Mouse (Mus musculus) midbrain, postnatal 0 days (tissue): Measurements from ENCODE around the gene Gse1. TPM values are rescaled to one million over a fixed set of nuclear protein-coding genes. Genes with fewer than 3 reads are reported as not detected.

Experiments
- ATAC-seq: fragments of 200-750 bp; cut with Nextera tagmentation; 2 replicates; pipeline ENCODE4 v1.8.0; 2017; ENCODE audit warnings: moderate number of reproducible peaks, mild to moderate bottlenecking, moderate TSS enrichment, moderate library complexity; ENCODE audit not compliant: low FRiP score
- DNase-seq: peaks from one replicate; pipeline ENCODE4 v3.0.0-alpha.2; 2015; ENCODE audit warnings: low spot score
- H3K27ac ChIP-seq: fragments of 300-500 bp; sonication (generic); 2 replicates; pipeline ENCODE4 v1.5.1; 2014; ENCODE audit warnings: low read depth, mild to moderate bottlenecking, low read length, mixed read lengths
- H3K27me3 ChIP-seq: fragments of 300-500 bp; sonication (generic); 2 replicates; pipeline ENCODE4 v1.6.1; 2014; ENCODE audit warnings: low read length, control low read depth, mixed read lengths; ENCODE audit not compliant: insufficient read depth
- H3K36me3 ChIP-seq: fragments of 300-500 bp; sonication (generic); 2 replicates; pipeline ENCODE4 v1.6.1; 2014; ENCODE audit warnings: low read length, control low read depth, mixed read lengths; ENCODE audit not compliant: insufficient read depth
- H3K4me1 ChIP-seq: fragments of 300-500 bp; sonication (generic); 2 replicates; pipeline ENCODE4 v1.6.1; 2014; ENCODE audit warnings: mild to moderate bottlenecking, control low read depth, antibody characterized with exemption, low read length, mixed read lengths; ENCODE audit not compliant: insufficient read depth
- H3K4me2 ChIP-seq: fragments of 300-500 bp; sonication (generic); 2 replicates; pipeline ENCODE4 v1.6.1; 2014; ENCODE audit warnings: low read depth, mild to moderate bottlenecking, low read length, mixed read lengths; ENCODE audit not compliant: poor library complexity, severe bottlenecking
- H3K4me3 ChIP-seq: fragments of 300-500 bp; sonication (generic); 2 replicates; pipeline ENCODE4 v1.5.1; 2014; ENCODE audit warnings: low read depth, mild to moderate bottlenecking, low read length, moderate library complexity
- H3K9ac ChIP-seq: fragments of 300-500 bp; sonication (generic); replicated peaks from 2 replicates; pipeline ENCODE4 v1.6.1; 2014; ENCODE audit warnings: mild to moderate bottlenecking, low read length, moderate library complexity, mixed read lengths; ENCODE audit not compliant: poor library complexity, severe bottlenecking
- H3K9me3 ChIP-seq: fragments of 300-500 bp; sonication (generic); 2 replicates; pipeline ENCODE4 v1.6.1; 2016; ENCODE audit warnings: low read length, control low read depth
- CTCF ChIP-seq: IDR thresholded peaks from 2 replicates; pipeline ENCODE4 v1.5.1; 2016; ENCODE audit warnings: antibody characterized with exemption, mild to moderate bottlenecking
- WGBS: fragments of 180-500 bp; shearing (Covaris S2); extraction: QIAGEN DNeasy Blood & Tissue Kit; methylation state at CpG from one replicate; pipeline ENCODE4 v1.1.7; 2014; 5-methylcytosine and 5-hydroxymethylcytosine counted together
- polyA plus RNA-seq: library from polyadenylated mRNA; unstranded; fragments of >200 nt; fragmentation: Nextera tagmentation; extraction: Ambion mirVana; gene quantifications from 2 replicates; pipeline ENCODE4 v1.2.1, GENCODE M21; 2015
- total RNA-seq: library from RNA; depleted of rRNA; stranded (reverse); fragments of >200 nt; gene quantifications from 2 replicates; pipeline ENCODE4 v1.2.3, GENCODE M21; 2014

Gse1 gene
- total and polyA plus RNA-seq, 2 experiments from 2014 or later, result 12.4 to 51.3 TPM

DNA sequence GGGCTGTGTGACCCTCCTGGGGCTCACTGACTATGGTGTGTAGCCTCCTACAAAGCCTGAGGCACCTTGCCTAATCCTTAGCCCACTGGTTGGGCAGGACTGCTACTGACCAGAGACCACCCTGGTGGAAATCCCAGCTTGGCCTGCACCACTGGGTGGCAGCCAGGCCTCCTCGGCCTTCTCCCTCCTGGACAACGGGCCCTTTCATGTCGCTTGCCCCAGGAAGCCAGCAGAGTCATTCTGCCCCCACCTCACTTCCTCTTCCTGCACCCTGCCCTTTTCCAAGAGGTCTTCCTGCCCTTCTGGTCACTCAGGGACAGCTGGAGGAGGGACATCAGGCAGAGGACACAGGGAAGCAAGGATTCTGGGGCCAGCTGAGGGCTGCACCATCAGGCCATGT is 96.3 kb downstream of the Gse1 start:
- Histone ChIP-seq H3K36me3 (no peaks in the 10 kb centered on the region), H3K4me3 (no peak overlapping the region), H3K4me1 (peaks cover 17% of the 10 kb centered on the region), H3K27ac (no peak overlapping the region), H3K9me3 (no peaks in the 10 kb centered on the region), H3K4me2 (no peak overlapping the region), H3K9ac (no peak overlapping the region), H3K27me3 (no peaks in the 10 kb centered on the region)
- no peak for TF ChIP-seq CTCF
- ATAC-seq, result no peak
- WGBS, result 49% methylated on average over 3 of the region's 3 CpGs
- no peak for DNase-seq

- Histone ChIP-seq H3K4me1 (peaks cover 18% of the 10 kb centered on the region), H3K9ac (no peak overlapping the region), H3K36me3 (no peaks in the 10 kb centered on the region), H3K4me2 (no peak overlapping the region), H3K27ac (no peak overlapping the region), H3K9me3 (no peaks in the 10 kb centered on the region), H3K4me3 (no peak overlapping the region), H3K27me3 (no peaks in the 10 kb centered on the region)
- 67% methylated on average over 5 of the region's 5 CpGs for WGBS
- DNase-seq (no peak), ATAC-seq (no peak)
- no peak for TF ChIP-seq CTCF
Measured at GRCm38 (mm10) chr8:120325172-120325767, 97.0 kb downstream of the Gse1 start.

GRCm38 (mm10) chr8:120327131-120327554 is 98.9 kb downstream of the Gse1 start:
- TF ChIP-seq CTCF, result peak; percentile 63
- Histone ChIP-seq H3K36me3 (no peaks in the 10 kb centered on the region), H3K9ac (no peak overlapping the region), H3K4me1 (peaks cover 18% of the 10 kb centered on the region), H3K4me3 (no peak overlapping the region), H3K27ac (no peak overlapping the region), H3K27me3 (no peaks in the 10 kb centered on the region), H3K4me2 (no peak overlapping the region), H3K9me3 (no peaks in the 10 kb centered on the region)
- WGBS, result 59% methylated on average over 3 of the region's 3 CpGs
- ATAC-seq (no peak), DNase-seq (no peak)

DNA sequence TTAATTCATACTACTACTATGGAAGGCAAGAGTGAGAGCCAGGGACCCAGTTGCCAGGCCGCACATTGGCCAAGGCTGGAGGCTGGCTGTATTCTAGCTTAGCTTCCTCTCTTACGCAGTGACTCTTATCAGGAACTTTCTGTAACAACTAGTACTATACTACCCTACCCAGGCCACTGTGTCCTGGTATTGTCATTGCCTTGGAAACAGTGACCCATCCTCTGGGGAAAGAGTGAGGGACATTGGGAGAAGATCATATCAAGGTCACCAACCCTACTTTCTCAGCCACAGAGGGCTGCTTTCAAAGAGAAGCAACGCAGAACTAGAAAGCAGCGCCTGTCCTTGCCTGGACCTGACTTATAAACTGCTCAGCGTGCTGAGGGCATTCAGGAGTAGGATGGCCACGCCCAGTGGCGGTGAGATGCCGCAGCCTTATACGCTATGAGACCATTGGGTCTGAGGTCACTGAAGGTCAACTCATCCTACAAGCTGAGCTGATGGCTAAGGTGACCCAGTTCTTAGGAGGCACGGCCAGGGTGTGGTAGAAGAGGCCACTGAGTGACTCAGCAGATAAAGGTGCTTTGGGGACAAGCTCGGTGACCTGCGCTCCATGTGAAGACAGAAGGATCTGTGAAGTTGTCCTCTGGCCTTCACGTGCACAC is 100.2 kb downstream of the Gse1 start:
- Histone ChIP-seq H3K9ac (no peak overlapping the region), H3K4me1 (peaks cover 10% of the 10 kb centered on the region), H3K4me2 (no peak overlapping the region), H3K27me3 (no peaks in the 10 kb centered on the region), H3K4me3 (no peak overlapping the region), H3K36me3 (no peaks in the 10 kb centered on the region), H3K27ac (no peak overlapping the region), H3K9me3 (no peaks in the 10 kb centered on the region)
- DNase-seq (no peak), ATAC-seq (no peak)
- TF ChIP-seq CTCF, result no peak
- 92% methylated on average over 13 of the region's 13 CpGs for WGBS

- no peak for TF ChIP-seq CTCF
- peak; percentile 64 for DNase-seq
- WGBS, result 72% methylated on average over 11 of the region's 11 CpGs
Measured at GRCm38 (mm10) chr8:120329030-120329748, 100.9 kb downstream of the Gse1 start.

GRCm38 (mm10) chr8:120331027-120331426 is 102.8 kb downstream of the Gse1 start:
- Histone ChIP-seq H3K4me3 (no peak overlapping the region), H3K36me3 (no peaks in the 10 kb centered on the region), H3K4me2 (no peak overlapping the region), H3K27me3 (no peaks in the 10 kb centered on the region), H3K9me3 (no peaks in the 10 kb centered on the region), H3K4me1 (peaks cover 20% of the 10 kb centered on the region), H3K9ac (no peak overlapping the region), H3K27ac (no peak overlapping the region)
- ATAC-seq (no peak), DNase-seq (no peak)
- 84% methylated on average over 7 of the region's 7 CpGs for WGBS
- no peak for TF ChIP-seq CTCF

More at GRCm38 (mm10) chr8:120329030-120329748, 100.9 kb downstream of the Gse1 start:
- ATAC-seq, result 0 out of 2 replicates have a peak, but pooled peaks have one; percentile 38
- Histone ChIP-seq H3K4me3 (no peak overlapping the region), H3K4me2 (no peak overlapping the region), H3K27me3 (no peaks in the 10 kb centered on the region), H3K36me3 (no peaks in the 10 kb centered on the region), H3K9me3 (no peaks in the 10 kb centered on the region), H3K9ac (no peak overlapping the region; the same call in 1 of the 2 replicates), H3K27ac (no peak overlapping the region), H3K4me1 (peaks cover 10% of the 10 kb centered on the region)
